Mouse (Mus musculus): ENCODE measurements around the gene Nudt15. TPM values are rescaled to one million over a fixed set of nuclear protein-coding genes. Genes with fewer than 3 reads are reported as not detected.
"Not testable (repeated sequence)": the region's sequence is repeated elsewhere in the genome, so short reads cannot be mapped to it uniquely, and the experiment has no call there.

Nudt15 gene
- polyA plus RNA-seq (2012; rRNA removed), result 2.0 and 2.3 TPM in 2 replicates

DNA sequence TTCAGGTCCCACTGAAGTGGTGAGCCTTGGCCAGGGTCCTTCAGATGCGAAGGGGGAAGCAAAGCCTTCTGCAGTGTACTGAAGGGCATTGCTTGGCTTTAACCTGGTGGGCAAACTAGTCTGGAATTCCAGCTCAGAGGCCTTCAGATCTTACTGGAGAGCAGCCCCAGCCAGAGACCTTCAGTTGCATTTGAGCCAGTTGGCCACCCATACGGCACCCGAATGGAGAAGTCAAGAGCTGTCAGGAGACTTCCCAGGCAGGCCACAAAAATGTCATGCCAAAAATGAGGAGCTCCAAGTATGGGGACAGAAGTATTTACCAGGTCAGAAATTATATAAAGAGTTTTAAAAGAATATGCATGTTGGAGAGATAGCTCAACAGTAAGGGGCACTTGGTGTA is at the start of gene Nudt15:
Nudt15 (minus strand) TSS at position 192 of the 400 bp plus-strand sequence.
- DNase-seq (ENCODE audit: low read depth), result no peak

DNA sequence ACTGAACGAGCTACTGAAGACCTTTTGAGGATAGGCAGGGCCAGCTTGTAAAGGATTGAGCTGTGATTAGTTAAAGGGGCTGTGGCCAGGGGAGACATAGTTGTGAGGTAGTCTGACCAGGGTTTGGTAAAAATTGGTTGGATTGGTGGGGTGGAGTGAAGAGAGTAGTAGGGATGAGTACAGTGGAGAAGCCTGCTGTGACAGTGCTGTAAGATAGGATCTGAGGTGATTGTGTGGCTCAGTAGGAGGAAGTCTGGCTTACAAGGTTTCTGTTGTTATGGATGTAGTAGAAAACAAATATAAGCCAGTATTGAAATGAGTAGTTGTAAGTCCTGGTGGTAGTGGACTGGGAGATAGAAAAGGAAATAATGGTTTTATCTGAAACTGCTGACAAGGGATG is 44.1 kb upstream of the Nudt15 start:
- DNase-seq (ENCODE audit: low read depth), result no peak

DNA sequence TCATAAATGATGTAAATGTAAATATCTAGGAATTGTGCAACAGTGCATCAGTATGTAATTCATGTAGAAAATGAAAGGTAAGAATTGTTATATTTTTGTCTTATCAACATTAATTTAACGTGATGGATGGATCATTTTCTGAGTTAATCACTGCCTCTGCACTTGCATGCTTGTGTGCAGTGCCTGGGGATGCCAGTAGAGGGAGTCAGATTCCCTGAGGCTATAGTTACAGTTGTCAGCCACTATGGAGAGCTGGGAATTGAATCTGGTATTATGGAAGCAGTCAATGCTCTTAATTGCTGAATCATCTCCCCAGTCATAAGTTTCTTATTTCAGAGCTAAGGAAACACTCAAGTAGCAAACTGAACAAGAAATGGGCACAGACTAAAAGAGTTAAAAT is 40.0 kb upstream of the Nudt15 start:
- DNase-seq (ENCODE audit: low read depth), result no peak

DNA sequence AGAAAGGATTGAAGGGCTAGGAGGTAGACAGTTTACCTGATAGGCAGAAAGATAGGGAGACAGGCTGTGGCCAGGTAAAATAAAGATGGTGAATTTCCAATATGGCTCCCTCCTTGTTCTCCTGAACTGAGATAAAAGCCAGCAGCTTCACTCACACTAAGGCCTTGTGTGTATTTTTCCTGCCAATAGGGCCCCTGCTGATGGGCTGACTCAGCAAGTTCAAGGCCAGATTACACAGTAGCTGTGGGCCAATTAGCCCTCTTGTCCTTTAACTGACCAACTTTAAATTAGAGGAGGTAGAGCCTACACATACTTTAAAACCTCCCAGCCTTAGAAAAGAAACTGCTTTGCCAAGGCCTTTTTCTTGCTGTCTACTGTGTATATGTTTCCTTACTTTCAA is 28.3 kb upstream of the Nudt15 start:
- DNase-seq (ENCODE audit: low read depth), result no peak

DNA sequence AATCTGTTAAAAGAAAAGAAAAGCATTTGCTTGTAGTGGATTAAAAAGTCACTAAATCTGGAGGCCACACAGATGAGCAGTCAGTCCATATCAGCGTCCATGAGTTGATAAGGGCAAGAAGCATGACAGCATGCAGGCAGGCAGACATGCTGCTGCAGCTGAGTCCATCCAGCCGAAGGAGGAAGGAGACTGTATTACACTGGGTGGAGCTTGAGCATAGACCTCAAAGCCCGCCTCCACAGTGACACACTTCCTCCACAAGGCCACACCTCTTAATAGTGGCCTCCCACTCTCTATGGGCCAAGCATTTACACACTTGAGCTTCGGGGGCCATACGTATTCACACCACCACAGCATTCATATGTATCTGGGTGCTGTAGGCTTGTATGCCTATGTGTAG is 26.0 kb upstream of the Nudt15 start:
- no peak for DNase-seq (ENCODE audit: low read depth)

DNA sequence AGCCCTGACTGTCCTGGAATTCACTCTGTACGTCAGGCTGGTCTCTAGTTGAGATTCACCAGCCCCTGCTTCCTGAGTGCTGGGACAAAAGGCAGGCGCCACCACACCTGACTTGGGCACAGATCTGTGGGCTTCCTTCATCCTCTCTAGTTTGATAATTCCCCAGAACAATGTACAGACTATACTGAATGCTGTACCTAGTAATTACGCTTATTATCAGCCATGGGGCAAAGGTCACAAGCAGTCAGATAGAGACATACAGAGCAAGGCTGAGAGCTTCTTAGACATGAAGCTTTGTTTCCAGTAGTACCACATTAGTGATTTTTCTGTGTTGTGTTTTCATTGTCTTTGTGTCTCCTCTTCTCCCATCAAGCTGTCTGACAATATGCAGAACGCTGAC is 23.1 kb upstream of the Nudt15 start:
- DNase-seq (ENCODE audit: low read depth), result no peak

DNA sequence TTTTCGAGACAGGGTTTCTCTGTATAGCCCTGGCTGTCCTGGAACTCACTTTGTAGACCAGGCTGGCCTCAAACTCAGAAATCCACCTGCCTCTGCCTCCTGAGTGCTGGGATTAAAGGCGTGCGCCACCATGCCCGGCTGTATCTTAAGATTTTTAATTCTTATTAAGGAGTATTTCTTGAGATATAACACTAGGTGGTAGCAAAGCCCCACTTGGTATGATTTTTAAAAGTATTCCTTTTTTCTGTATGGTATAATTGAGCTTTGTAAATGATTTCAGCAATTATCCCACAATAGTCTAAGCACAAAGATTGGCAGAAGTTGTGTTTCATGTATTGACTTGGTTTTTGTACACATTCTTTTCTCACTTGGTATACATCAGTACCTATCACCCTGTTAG is 21.8 kb upstream of the Nudt15 start:
- not testable (repeated sequence) for DNase-seq (ENCODE audit: low read depth)

DNA sequence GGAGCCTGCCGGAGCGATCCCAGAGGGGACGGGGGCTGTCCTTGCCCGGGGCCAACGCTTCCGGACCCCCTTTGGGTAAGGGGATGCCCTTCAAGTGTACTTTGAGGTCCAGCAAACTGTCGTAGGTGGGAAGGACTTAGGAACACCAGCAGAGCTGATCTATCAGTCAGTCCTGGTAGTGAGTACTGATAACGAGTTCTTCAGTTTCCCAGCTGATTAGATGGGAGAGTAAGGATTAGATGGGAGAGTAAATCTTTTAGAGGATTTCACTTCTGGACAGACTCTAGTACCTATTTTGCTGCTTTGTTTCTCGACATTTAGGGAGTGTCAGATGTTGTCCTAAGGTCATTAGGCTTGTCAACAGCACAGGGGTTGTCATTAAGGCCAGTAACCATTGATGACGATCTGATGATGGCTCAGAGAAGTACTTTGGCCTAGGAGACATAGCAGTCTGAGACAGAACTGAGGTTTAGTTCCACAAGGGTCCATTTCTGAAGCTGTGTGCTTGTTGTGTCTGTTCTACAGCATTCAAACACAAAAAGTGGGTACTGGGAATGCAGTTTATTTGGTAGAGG is 5.2 kb upstream of the Nudt15 start:
- no peak for DNase-seq (ENCODE audit: low read depth)

DNA sequence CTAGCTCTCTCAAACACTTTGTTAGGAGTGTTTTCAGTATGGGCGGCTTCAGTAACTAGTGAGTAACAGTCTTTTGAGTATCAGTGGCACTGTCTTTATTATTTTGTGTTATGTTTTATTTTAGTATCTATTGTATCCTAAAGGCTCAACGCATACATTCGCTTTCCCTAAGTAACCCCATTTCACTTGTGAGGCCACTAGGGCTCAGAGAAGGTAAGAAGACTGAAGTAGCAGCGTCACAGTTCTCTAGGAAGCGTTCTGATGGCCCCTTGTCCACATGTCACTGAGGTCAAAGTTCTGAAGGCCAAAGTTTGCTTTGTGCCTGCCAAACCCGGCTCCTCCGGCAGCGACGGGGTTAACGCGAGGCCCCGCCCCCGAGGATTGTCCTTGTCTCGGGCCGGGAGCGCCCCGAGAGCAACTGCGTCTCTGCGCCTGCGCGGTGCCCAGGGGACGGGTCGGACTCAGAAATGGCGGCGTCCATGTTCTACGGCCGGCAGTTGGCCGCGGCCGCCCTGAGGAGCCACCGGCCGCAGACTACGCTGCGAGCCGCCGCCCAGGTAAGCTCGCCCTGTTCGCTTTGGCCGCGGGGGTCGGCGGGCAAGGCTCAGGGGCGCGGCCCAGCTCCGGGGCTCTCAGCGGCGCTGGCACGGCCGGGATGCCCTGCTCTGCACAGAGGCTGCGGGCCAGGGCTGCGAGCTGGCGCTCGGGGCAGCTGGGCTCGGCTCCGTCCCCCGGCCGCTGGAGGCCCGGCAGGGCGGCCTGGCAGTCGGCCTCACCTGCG is 4.5 kb upstream of the Nudt15 start:
- DNase-seq (ENCODE audit: low read depth), result peak; percentile 24

DNA sequence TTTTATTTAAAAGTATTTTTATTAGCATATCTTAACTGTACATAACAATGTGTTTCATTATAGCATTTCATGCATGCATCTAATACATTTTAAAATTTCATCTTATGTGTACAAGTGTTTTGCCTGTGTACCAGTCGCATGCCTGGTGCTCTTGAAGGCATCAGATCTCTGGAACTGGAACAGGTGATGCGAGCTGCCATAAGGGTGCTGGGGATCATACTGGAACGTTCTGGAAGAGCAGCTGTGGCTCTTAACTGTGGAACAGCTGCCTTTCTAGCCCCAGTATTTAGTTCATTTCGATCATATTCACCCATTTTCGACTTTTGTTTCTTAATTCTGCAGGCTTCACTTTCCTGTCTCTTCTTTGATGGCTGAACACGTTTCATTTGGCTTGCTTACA is 3.1 kb upstream of the Nudt15 start:
- no peak for DNase-seq (ENCODE audit: low read depth)

DNA sequence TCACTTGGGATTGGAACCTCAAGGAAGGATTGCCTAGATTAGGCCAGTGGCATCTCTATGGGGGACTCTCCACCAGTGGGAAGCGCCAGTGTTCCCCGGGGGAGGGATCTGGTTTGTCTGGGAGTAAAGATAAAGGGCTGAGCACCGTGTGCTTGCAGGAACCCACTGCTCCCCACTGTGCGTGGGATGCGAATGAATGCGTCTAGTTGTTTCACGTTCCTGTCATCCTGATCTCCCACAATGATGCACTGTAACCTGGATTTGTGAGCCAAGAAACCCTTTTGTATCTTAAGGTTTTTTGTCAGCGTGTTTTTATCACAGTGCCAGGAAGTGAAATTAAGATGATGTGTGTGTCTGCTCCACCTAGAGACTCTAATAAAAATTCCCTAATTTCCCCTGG is 2.7 kb upstream of the Nudt15 start:
- DNase-seq (ENCODE audit: low read depth), result no peak

DNA sequence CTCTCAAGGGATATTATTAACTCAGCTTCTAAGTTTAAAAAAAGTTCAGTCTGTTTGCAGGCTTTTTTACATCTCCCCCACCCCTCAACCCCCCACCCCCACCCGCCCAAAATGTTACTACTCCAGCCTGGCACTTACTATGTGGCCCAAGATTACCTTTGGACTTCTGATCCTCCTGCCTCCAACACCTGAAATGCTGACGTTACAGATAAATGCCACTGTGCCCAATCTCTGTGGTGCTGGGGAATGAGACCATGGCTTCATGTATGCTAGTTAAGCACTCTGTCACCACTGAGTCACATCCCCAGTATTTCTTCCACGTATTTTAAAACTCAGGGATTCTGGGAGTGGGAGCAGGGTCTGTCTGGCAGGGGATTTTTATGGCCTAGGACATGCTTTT is 2.2 kb upstream of the Nudt15 start:
- DNase-seq (ENCODE audit: low read depth), result no peak

DNA sequence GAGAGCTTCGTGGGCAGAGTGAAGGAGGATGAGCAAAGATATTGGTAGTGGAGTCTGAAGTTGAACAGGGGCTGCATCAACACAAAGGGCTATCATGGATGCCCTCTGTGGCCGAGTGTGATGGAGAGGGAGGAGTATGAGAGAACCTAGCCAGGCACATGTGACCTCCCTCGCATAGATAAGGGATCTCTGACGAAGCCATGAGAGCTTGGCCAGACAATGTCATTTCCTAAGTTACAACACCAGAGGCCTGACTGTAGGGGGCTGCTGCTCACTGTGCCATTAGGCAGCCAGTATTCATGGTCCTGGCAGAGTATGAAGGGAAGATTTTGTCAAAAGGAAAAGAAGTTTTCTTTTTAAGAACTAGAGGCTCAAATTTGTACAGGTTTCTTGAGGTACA is 1.0 kb downstream of the Nudt15 start:
- DNase-seq (ENCODE audit: low read depth), result no peak

DNA sequence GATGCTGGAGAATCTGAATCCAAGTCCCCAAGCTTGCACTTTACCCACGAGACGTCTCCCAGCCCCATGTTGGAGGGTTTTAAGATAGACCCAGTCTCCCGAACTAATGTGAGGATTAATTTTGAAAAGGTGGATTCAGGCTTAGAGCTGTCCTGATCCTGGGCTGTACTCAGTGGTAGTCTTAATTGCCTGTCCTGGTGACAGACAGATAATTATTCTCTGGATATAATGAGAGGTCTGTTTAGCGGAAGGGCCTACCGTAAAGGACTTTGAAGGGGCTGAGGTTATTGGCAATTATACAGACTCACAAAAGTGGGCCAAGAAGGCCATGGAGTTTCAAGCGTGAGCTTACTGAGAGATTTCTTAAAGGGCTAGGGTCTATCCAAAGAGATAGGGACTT is 4.3 kb downstream of the Nudt15 start:
- no peak for DNase-seq (ENCODE audit: low read depth)

DNA sequence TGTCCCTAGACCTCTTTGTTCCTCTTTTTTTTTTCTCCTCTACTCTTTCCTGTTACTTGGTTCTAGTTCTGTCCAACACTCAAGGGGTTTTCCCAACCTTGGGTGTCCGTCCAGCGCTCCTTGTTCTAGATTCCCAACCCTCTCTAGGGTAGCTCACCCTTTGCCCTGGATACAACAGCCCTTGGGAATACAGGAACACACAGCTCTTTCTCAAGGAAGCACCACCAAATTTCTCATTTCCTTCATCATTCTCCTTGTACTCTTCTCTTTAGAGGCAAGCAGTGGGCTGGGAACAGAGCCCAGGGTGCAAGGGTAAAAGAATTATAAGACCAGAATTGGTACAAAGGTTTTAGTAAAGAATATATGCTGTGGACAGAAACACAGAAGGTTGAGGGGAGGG is 12.4 kb downstream of the Nudt15 start:
- no peak for DNase-seq (ENCODE audit: low read depth)

DNA sequence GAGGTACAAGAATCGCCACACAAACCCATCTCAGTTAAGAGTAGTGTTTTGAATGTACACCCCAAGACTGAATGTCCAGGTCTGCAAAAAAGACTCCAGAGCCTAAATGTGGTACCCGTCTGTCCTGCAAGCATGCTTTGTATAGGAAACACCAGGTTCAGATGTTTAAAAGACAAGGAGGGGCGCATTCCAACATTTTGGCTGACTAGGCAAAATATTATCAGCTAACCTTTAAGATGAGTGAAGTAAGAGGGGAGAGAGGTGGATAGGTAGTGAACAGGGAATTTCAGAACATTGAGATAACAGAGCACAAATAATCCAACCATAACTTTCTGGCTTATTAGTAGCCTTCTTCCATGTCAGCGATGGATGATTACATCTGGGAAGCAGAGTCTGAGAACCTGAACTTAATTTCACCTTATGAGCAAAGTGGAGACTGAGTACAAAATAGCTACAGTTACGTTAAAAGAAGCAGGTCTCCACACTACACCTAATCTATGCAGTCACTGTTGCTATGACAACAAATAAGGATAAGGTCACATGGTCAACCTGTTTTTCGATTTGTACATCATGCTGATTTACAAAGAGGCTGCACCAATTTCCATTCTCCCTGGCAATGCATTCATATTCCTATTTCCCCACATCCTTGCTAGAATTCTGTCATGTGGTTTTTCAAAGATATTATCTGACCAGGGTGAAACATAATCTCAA is 14.1 kb downstream of the Nudt15 start:
- no peak for DNase-seq (ENCODE audit: low read depth)

DNA sequence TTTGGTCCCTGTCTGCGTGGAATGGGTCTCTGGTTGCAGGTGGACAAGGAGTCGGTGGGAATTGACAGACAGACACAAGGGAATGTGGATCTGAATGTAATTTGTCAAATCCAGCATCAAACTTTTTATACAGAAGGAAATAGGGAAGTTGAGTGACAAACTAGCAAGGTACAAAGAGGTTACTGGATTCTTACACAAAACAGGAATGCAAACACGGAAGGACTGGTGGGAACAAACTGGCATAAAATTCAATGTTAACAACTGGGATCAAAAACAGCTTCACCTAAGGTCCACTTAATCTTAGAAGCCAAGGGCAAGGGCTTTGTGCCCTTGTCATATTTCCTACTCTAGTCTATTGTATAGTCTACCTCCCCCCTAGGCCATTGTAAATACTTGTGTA is 19.4 kb downstream of the Nudt15 start:
- DNase-seq (ENCODE audit: low read depth), result not testable (repeated sequence)

DNA sequence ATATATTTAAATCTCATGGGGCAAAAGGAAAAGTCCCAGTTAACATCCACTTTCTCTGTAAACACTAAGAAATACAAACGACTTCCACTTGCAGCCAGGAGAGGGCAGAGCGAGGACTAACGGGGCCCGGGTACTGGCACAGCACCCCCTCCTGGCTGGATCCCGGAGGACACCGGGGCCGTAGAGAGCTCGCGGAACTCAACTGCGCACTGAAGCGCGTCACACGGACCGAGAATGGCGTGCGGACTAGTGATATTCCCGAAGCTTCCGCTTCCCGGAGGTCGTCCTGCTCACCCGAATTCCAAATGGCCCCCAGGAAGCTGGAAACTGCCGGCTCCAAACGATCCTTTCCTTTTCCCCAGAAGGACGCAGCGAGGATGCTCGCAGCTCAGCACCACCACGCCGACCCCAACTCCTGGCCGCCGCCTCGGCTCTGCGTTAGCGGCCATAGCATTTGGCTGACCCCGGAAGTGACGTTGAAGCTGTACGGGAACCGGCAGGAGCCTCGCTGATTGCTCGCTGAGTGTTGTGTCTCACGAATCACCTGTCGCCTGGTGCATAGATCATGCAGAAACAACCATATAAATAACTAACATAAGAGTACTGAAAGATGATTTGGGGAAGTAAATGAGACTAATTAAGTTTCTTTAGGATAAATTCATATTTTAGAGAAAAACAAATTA is 23.1 kb downstream of the Nudt15 start, which contains the start of gene Sucla2:
Sucla2 (plus strand) TSS at position 554 of the 683 bp plus-strand sequence.
- peak; percentile 63 for DNase-seq (ENCODE audit: low read depth)

DNA sequence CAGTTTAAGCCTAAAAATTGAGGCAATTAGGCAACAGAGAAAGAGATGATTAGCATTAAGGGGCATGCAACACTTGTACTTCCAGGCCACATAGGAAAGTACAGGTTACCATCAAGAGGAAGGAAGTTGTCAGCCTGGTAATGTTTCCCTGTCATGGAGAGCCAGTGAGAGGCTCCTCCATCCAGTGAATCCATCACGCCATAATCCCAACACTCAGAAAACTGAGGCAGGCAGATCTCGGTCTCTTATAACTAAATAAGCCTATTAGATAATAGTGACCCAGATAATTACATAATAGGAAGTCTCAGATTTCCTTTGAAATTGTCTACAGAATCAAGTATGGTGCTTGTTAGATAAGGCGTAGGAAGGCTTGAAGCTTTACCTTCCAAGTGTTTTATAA is 23.9 kb downstream of the Nudt15 start:
- no peak for DNase-seq (ENCODE audit: low read depth)

DNA sequence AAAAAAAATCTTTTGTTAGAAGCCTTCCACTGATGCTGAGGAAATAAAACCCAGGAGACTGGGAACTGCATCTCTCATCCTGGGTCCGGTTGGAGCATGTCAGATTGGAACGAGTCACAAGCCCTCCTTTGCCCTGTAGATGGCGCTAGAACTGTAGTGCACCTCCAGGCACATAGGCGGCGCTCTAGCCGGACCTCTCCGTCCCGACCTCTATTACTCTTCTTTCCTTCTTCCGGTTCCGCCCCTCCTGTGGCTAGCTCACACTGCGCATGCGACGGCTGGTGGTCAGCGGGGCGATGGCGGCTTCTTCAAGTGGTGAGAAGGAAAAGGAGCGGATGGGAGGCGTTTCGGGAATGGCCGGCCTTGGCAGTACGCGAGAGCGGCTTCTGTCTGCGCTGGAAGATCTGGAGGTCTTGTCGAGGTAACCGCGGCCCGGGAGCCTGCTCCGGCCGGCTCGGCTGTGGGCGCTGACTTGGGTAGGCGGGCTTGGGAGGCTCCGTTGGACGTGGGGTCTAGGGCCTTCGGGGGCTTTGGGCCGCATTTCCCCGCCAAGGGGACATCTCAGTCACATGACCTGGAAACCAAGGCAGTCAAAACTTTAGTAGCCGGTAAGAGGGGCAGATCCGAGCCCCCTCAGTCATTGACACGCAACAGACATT is 38.1 kb downstream of the Nudt15 start, which contains the start of gene Med4:
Med4 (plus strand) TSS at position 261 of the 659 bp plus-strand sequence.
- DNase-seq (ENCODE audit: low read depth), result no peak

DNA sequence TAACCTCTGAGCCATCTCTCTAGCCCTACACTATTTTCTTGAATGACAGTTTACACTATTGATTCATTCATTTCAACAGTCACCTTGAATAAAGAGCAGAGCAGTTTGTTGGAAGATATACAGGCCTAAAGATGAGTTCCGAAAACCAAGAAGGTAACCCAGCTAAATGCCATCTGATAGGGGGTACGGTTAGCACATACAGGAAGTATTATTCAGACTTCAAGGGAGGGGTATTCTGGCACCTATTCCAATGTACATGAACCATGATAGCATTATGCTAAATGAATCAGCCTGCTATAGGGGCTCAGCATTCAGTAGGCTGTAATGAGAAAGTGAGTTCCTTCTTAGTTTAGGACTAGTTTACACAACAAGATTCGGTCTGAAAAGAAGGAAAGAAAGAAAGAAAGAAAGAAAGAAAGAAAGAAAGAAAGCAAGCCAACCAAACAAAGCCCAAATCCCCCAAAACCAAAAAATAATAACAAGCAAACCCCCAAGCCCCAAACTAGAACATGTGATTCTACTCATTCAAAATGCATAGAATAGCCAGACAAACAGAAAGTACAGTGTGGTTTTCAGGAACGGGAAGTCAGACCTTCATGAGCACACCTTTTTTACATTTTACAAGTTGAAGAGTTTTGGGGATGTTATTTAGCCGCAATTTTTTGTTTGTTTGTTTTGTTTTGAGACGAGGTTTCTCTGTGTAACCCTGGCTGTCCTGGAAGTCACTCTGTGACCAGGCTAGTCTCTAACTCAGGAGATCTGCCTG is 39.2 kb downstream of the Nudt15 start:
- no peak for DNase-seq (ENCODE audit: low read depth)

All from gonadal fat pad, adult 2 months (tissue).